7 mouse cellular contexts compared by ENCODE assay signal in genomic region chr14:121877640-121878039, GRCm38 (mm10). TPM values are rescaled to one million over a fixed set of nuclear protein-coding genes. Genes with fewer than 3 reads are reported as not detected.
DNase-seq lines count a peak whose midpoint lies in the region; ATAC-seq and TF ChIP-seq lines count a peak whose summit lies in the region.

No protein-coding gene starts in this region.

- peak overlapping the region; percentile 90 for H3K27ac ChIP-seq in lung, postnatal 0 days (ENCODE audit: low read length)
- peak overlapping the region; percentile 94 for H3K27ac ChIP-seq in forebrain, embryonic 10.5 days
- H3K27ac ChIP-seq in limb, embryonic 11.5 days (replicated peaks; ENCODE audit: low read depth, low read length), result peak overlapping the region; percentile 89
- H3K27ac ChIP-seq in small intestine, adult 2 months (ENCODE audit: insufficient read depth, low read depth, low read length), result no peak overlapping the region; the same call in 1 of the 2 replicates

- no peak for ATAC-seq in lung, postnatal 0 days
- no peak for ATAC-seq in limb, embryonic 11.5 days (ENCODE audit: insufficient number of reproducible peaks, low FRiP score, low TSS enrichment, low read depth)

- WGBS in lung, postnatal 0 days, result 40% methylated on average over 8 of the region's 8 CpGs
- 32% methylated on average over 8 of the region's 8 CpGs for WGBS in forebrain, embryonic 10.5 days
- WGBS in limb, embryonic 11.5 days, result 27% methylated on average over 8 of the region's 8 CpGs
- 37% methylated on average over 8 of the region's 8 CpGs for WGBS in small intestine, adult 2 months

- H3K4me1 ChIP-seq in lung, postnatal 0 days (ENCODE audit: insufficient read depth, low read depth, low read length), result no peaks in the 10 kb centered on the region
- H3K4me1 ChIP-seq in forebrain, embryonic 10.5 days, result peaks cover 33% of the 10 kb centered on the region
- peaks cover 6% of the 10 kb centered on the region for H3K4me1 ChIP-seq in limb, embryonic 11.5 days (ENCODE audit: control insufficient read depth, insufficient read depth, low read length)
- H3K4me1 ChIP-seq in small intestine, adult 2 months (ENCODE audit: control insufficient read depth, insufficient read depth, insufficient read length, low read length), result peaks cover 2% of the 10 kb centered on the region; the same call in 1 of the 2 replicates

- no peak for TF ChIP-seq CTCF in lung, postnatal 0 days (IDR thresholded peaks at IDR 0.05)
- no peak for TF ChIP-seq CTCF in small intestine, adult 2 months (IDR thresholded peaks at IDR 0.05; ENCODE audit: extremely low read depth, insufficient read length, insufficient replicate concordance, low read depth, low read length)

- H3K27me3 ChIP-seq in lung, postnatal 0 days (replicated peaks; ENCODE audit: insufficient read depth, low read length), result no peaks in the 10 kb centered on the region
- H3K27me3 ChIP-seq in forebrain, embryonic 10.5 days (ENCODE audit: poor library complexity, severe bottlenecking), result no peaks in the 10 kb centered on the region
- no peaks in the 10 kb centered on the region for H3K27me3 ChIP-seq in limb, embryonic 11.5 days (ENCODE audit: control insufficient read depth, insufficient read depth, low read length)
- H3K27me3 ChIP-seq in small intestine, adult 2 months (ENCODE audit: control insufficient read depth, insufficient read depth, low read length), result no peaks in the 10 kb centered on the region

- H3K4me3 ChIP-seq in lung, postnatal 0 days (ENCODE audit: low read depth, low read length), result peak overlapping the region; percentile 96
- peak overlapping the region; percentile 94 for H3K4me3 ChIP-seq in forebrain, embryonic 10.5 days
- peak overlapping the region; percentile 98 for H3K4me3 ChIP-seq in limb, embryonic 11.5 days (ENCODE audit: low read depth, low read length)
- H3K4me3 ChIP-seq in small intestine, adult 2 months (ENCODE audit: low read depth, low read length), result peak overlapping the region; percentile 82; the same call in 1 of the 2 replicates

- H3K4me2 ChIP-seq in lung, postnatal 0 days (replicated peaks; ENCODE audit: low read depth, low read length), result peak overlapping the region; percentile 100
- H3K4me2 ChIP-seq in limb, embryonic 11.5 days (ENCODE audit: low read depth, severe bottlenecking), result peak overlapping the region; percentile 54

- TF ChIP-seq EP300 in lung, postnatal 0 days (IDR thresholded peaks at IDR 0.05), result no peak

- H3K36me3 ChIP-seq in lung, postnatal 0 days (ENCODE audit: insufficient read depth, low read length), result no peaks in the 10 kb centered on the region
- H3K36me3 ChIP-seq in forebrain, embryonic 10.5 days (replicated peaks), result peaks cover 10% of the 10 kb centered on the region
- H3K36me3 ChIP-seq in limb, embryonic 11.5 days (ENCODE audit: control insufficient read depth, insufficient read depth, low read length), result no peaks in the 10 kb centered on the region
- H3K36me3 ChIP-seq in small intestine, adult 2 months (ENCODE audit: control insufficient read depth, insufficient read depth, low read length), result no peaks in the 10 kb centered on the region

- TF ChIP-seq POLR2A in small intestine, adult 2 months (IDR thresholded peaks at IDR 0.05; ENCODE audit: low read depth, low read length), result no peak

- no peak for DNase-seq in lung, postnatal 0 days (ENCODE audit: low spot score)
- DNase-seq in lung, postnatal 25 days (ENCODE audit: low spot score), result no peak
- no peak for DNase-seq in forebrain, embryonic 10.5 days (ENCODE audit: extremely low spot score, low spot score)
- no peak for DNase-seq in limb, embryonic 11.5 days (ENCODE audit: low spot score)
- DNase-seq in thymus, postnatal 25 days, result no peak
- DNase-seq in right cerebral cortex, postnatal 4 days, result no peak

- no peaks in the 10 kb centered on the region for H3K9me3 ChIP-seq in lung, postnatal 0 days (ENCODE audit: low read length)
- H3K9me3 ChIP-seq in forebrain, embryonic 10.5 days, result no peaks in the 10 kb centered on the region
- no peaks in the 10 kb centered on the region for H3K9me3 ChIP-seq in limb, embryonic 11.5 days (ENCODE audit: control insufficient read depth, low read length)

- H3K9ac ChIP-seq in lung, postnatal 0 days (replicated peaks; ENCODE audit: low read depth), result peak overlapping the region; percentile 87; the same call in 1 of the 2 replicates
- peak overlapping the region; percentile 87 for H3K9ac ChIP-seq in limb, embryonic 11.5 days (ENCODE audit: low read length)

RNA-seq across cellular contexts. Expression of gene Ubac2, which starts 0.8 kb away (rescaled TPM):
- polyA plus RNA-seq in lung, postnatal 0 days (2015; fragmentation: Nextera tagmentation; extraction: Ambion mirVana), result 38.5 and 43.2 TPM in 2 replicates
- polyA plus RNA-seq in forebrain, embryonic 10.5 days (2016; fragmentation: Nextera tagmentation; extraction: Ambion mirVana), result 80.7 and 83.1 TPM in 2 replicates
- polyA plus RNA-seq in limb, embryonic 11.5 days (2014; fragmentation: Nextera tagmentation; extraction: Ambion mirVana), result 71.2 and 75.4 TPM in 2 replicates
- 23.5 and 48.4 TPM in 2 replicates for polyA plus RNA-seq in small intestine, adult 2 months (2012; rRNA removed)

RNA-seq across cellular contexts. Expression of gene Gpr18, which starts 37.9 kb away (rescaled TPM):
- polyA plus RNA-seq in lung, postnatal 0 days (2015; fragmentation: Nextera tagmentation; extraction: Ambion mirVana), result 0.32 and 0.42 TPM in 2 replicates
- 0.23 and 0.55 TPM in 2 replicates for polyA plus RNA-seq in forebrain, embryonic 10.5 days (2016; fragmentation: Nextera tagmentation; extraction: Ambion mirVana)
- 0.09 and 0.21 TPM in 2 replicates for polyA plus RNA-seq in limb, embryonic 11.5 days (2014; fragmentation: Nextera tagmentation; extraction: Ambion mirVana)
- polyA plus RNA-seq in small intestine, adult 2 months (2012; rRNA removed), result 5.6 and 7.5 TPM in 2 replicates
